Mouse (Mus musculus) liver, adult 2 months (tissue): ENCODE data around the gene Gm281. TPM values are rescaled to one million over a fixed set of nuclear protein-coding genes. Genes with fewer than 3 reads are reported as not detected.

Experiments used
- DNase-seq: peaks from one replicate; pipeline ENCODE4 v3.0.0-alpha.2; 2011; ENCODE audit warnings: low read depth, low spot score; ENCODE audit errors: extremely low read depth
- H3K27ac ChIP-seq: fragments of 200-500 bp; replicated peaks from 2 replicates; pipeline ENCODE4 v1.5.1; 2012; ENCODE audit warnings: low read depth, mild to moderate bottlenecking, control low read depth, inconsistent platforms, low read length; ENCODE audit not compliant: insufficient read depth
- H3K27me3 ChIP-seq: fragments of 200-500 bp; 2 replicates; pipeline ENCODE4 v1.6.1; 2012; ENCODE audit warnings: mild to moderate bottlenecking, moderate library complexity, low read length, inconsistent platforms; ENCODE audit not compliant: control insufficient read depth, insufficient read depth
- H3K36me3 ChIP-seq: fragments of 200-500 bp; 2 replicates; pipeline ENCODE4 v1.6.1; 2012; ENCODE audit warnings: low read length, inconsistent platforms; ENCODE audit not compliant: control insufficient read depth, insufficient read depth
- H3K4me1 ChIP-seq: fragments of 200-500 bp; 2 replicates; pipeline ENCODE4 v1.6.1; 2011; ENCODE audit warnings: low read length; ENCODE audit not compliant: control insufficient read depth, insufficient read depth
- H3K4me3 ChIP-seq: fragments of 200-500 bp; 2 replicates; pipeline ENCODE4 v1.5.1; 2011; ENCODE audit warnings: low read depth, mild to moderate bottlenecking, control low read depth, low read length, moderate library complexity; ENCODE audit not compliant: insufficient read depth
- H3K79me2 ChIP-seq: fragments of 200-500 bp; 2 replicates; pipeline ENCODE4 v1.6.1; 2012; ENCODE audit warnings: inconsistent platforms, mild to moderate bottlenecking, low read length, moderate library complexity; ENCODE audit not compliant: control insufficient read depth, insufficient read depth
- H3K9ac ChIP-seq: fragments of 200-500 bp; 2 replicates; pipeline ENCODE4 v1.6.1; 2012; ENCODE audit warnings: low read depth, mild to moderate bottlenecking, control low read depth, inconsistent platforms, low read length
- CTCF ChIP-seq: fragments of 200-500 bp; IDR thresholded peaks from 2 replicates; pipeline ENCODE4 v1.5.1; 2011; ENCODE audit warnings: low read depth, low read length, control low read depth
- POLR2A ChIP-seq: fragments of 200-500 bp; IDR thresholded peaks from 2 replicates; pipeline ENCODE4 v1.6.1; 2011; ENCODE audit warnings: low read length, control low read depth; ENCODE audit not compliant: insufficient read depth; ENCODE audit errors: extremely low read depth
- WGBS: fragments of 180-500 bp; shearing (Covaris S2); methylation state at CpG from one replicate; pipeline ENCODE4 v1.1.7; 2018; 5-methylcytosine and 5-hydroxymethylcytosine counted together
- polyA plus RNA-seq: library from polyadenylated mRNA; depleted of rRNA; stranded (reverse); fragments of >200 nt; gene quantifications from 2 replicates; pipeline ENCODE4 v1.2.3, GENCODE M21; 2012
- total RNA-seq: library from RNA; depleted of rRNA; stranded (reverse); fragments of >200 nt; gene quantifications from 2 replicates; pipeline ENCODE4 v1.2.3, GENCODE M21; 2014

Gene Gm281
- total and polyA plus RNA-seq, 2 experiments, result not detected

GRCm38 (mm10) chr14:13906461-13906860, 7.8 kb downstream of the Gm281 start:
- Histone ChIP-seq H3K27ac (no peak overlapping the region), H3K9ac (no peak overlapping the region), H3K36me3 (no peaks in the 10 kb centered on the region), H3K79me2 (no peaks in the 10 kb centered on the region), H3K27me3 (no peaks in the 10 kb centered on the region), H3K4me1 (no peaks in the 10 kb centered on the region), H3K4me3 (no peak overlapping the region)
- WGBS, result 77% methylated on average over 1 of the region's 1 CpGs
- no peak for TF ChIP-seq POLR2A
- TF ChIP-seq CTCF, result no peak
- no peak for DNase-seq

GRCm38 (mm10) chr14:13901611-13902067, 12.6 kb downstream of the Gm281 start:
- Histone ChIP-seq H3K36me3 (no peaks in the 10 kb centered on the region), H3K4me3 (peak overlapping the region; percentile 78), H3K9ac (peak overlapping the region; percentile 89), H3K79me2 (no peaks in the 10 kb centered on the region), H3K27ac (no peak overlapping the region), H3K27me3 (no peaks in the 10 kb centered on the region), H3K4me1 (no peaks in the 10 kb centered on the region)
- peak; percentile 53 for DNase-seq
- TF ChIP-seq CTCF (no peak), POLR2A (no peak)
- under 1% methylated on average over 22 of the region's 22 CpGs for WGBS

GRCm38 (mm10) chr14:13895198-13895597, 19.1 kb downstream of the Gm281 start:
- no peak overlapping the region for H3K4me3 ChIP-seq
- H3K36me3 ChIP-seq, result no peaks in the 10 kb centered on the region
- no peaks in the 10 kb centered on the region for H3K4me1 ChIP-seq
- TF ChIP-seq POLR2A (no peak), CTCF (no peak)
- DNase-seq, result no peak
- H3K27ac ChIP-seq, result no peak overlapping the region
- H3K27me3 ChIP-seq, result no peaks in the 10 kb centered on the region
- H3K9ac ChIP-seq, result no peak overlapping the region
- no peaks in the 10 kb centered on the region for H3K79me2 ChIP-seq

- no peak for DNase-seq
- no peaks in the 10 kb centered on the region for H3K36me3 ChIP-seq
- 80% methylated on average over 3 of the region's 3 CpGs for WGBS
- H3K79me2 ChIP-seq, result no peaks in the 10 kb centered on the region
- no peaks in the 10 kb centered on the region for H3K27me3 ChIP-seq
- H3K27ac ChIP-seq, result no peak overlapping the region
- H3K4me3 ChIP-seq, result no peak overlapping the region
- TF ChIP-seq POLR2A (no peak), CTCF (no peak)
- H3K9ac ChIP-seq, result no peak overlapping the region
- H3K4me1 ChIP-seq, result no peaks in the 10 kb centered on the region
These were observed 20.5 kb downstream of the Gm281 start for GRCm38 (mm10) chr14:13893748-13894147.

GRCm38 (mm10) chr14:13861416-13861815, 52.9 kb downstream of the Gm281 start:
- Histone ChIP-seq H3K9ac (no peak overlapping the region), H3K4me3 (no peak overlapping the region), H3K4me1 (no peaks in the 10 kb centered on the region), H3K27ac (no peak overlapping the region), H3K27me3 (no peaks in the 10 kb centered on the region), H3K79me2 (no peaks in the 10 kb centered on the region), H3K36me3 (no peaks in the 10 kb centered on the region)
- TF ChIP-seq POLR2A (no peak), CTCF (no peak)
- no peak for DNase-seq

- no peak for DNase-seq
- no peaks in the 10 kb centered on the region for H3K36me3 ChIP-seq
- TF ChIP-seq POLR2A (no peak), CTCF (no peak)
- H3K79me2 ChIP-seq, result no peaks in the 10 kb centered on the region
- no peaks in the 10 kb centered on the region for H3K27me3 ChIP-seq
- H3K9ac ChIP-seq, result no peak overlapping the region
- WGBS, result 85% methylated on average over 3 of the region's 3 CpGs
- H3K27ac ChIP-seq, result no peak overlapping the region
- H3K4me1 ChIP-seq, result no peaks in the 10 kb centered on the region
- H3K4me3 ChIP-seq, result no peak overlapping the region
These were observed 101.3 kb downstream of the Gm281 start for GRCm38 (mm10) chr14:13812801-13813479.
